Mouse (Mus musculus) pancreas, adult 10 weeks (tissue): ENCODE results near the gene Igf1r. TPM values are rescaled to one million over a fixed set of nuclear protein-coding genes. Genes with fewer than 3 reads are reported as not detected.

Experiments used
- polyA plus RNA-seq: library from polyadenylated mRNA; stranded (reverse); fragments of 350-450 nt; fragmentation: Illumina TruSeq; extraction: RNeasy Lipid Tissue Mini Kit (QIAGEN cat#74804); gene quantifications from one replicate; pipeline ENCODE4 v1.2.3, GENCODE M21; 2015; ENCODE audit warnings: low read depth, low replicate concordance; ENCODE audit not compliant: insufficient read depth

Gene Igf1r
- 3.8 TPM for polyA plus RNA-seq

DNA sequence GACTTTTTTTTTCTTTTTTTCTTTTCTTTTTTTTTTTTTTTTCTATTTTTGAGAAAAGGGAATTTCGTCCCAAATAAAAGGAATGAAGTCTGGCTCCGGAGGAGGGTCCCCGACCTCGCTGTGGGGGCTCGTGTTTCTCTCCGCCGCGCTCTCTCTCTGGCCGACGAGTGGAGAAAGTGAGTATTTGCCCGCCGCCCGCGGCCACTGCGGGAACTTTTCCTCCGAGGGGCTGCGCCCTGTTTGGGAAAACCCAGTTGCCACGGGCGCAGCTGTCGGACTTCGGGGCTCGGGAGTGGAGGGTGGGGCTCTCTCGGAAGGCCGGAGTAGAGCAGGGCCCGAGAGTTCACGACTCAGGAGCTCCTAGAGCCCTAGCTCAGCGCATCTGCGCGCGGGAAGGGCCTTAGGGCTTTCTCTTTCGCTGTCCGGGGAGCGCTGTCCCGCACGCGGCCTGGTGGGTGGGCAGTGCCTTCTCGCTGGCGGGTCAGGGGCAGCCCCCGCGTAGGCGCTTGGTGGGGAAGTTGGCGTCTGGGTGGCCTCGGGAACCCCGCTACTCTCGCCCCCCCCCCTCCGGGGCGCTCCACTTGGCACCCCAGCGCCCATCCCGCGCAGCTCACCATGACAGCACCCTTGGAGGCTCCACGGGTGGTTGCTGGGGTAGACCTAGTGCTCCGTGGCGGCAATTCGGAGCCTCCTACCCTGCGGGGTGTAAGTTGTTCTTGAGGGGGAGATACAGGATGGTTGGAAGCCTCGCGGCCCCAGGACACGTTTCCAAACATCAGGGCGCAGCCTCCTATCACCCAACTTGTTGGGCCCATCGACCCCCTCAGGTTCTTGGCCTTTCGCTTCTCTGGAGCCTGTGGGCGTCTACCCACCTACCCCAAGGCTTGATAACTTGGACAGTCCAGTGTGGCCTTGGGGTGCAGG, at the start of gene Igf1r:
Gene Igf1r, plus strand, starts transcription at position 51 of the 924 bp plus-strand sequence.

GRCm38 (mm10) chr7:68264028-68264453, 311.4 kb downstream of the Igf1r start, which contains the start of gene Pgpep1l:
Gene Pgpep1l, minus strand, starts transcription at chr7:68264233.

DNA sequence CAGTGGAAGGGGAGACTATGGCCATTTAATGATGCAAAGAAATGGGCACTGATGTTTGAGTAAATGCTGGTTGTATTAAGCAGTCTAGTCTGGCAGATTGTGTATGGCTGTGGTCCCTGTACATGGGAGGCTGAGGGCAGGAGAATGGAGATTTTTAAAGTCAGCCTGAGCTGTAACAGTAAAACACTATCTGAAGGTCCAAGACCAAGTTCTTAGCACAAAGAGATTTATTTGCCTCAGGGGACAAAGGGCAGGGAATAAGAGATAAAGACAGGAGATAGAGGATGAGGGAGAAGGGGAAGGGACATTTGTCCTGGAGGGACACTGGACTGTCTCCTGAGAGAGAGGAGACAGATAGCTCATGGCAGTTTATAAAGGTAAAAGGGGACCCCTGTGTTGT, 320.9 kb downstream of the Igf1r start, which contains the start of gene Fam169b:
Gene Fam169b, plus strand, starts transcription at position 325 of the 400 bp plus-strand sequence.

Other genes starting within 250 kb of the Igf1r start
- gene Synm, start 193.1 kb upstream of the Igf1r start, polyA plus RNA-seq = 1.7 TPM